Mouse (Mus musculus) MEL (cell line): ENCODE measurements at regions not wholly inside any gene's neighbourhood (a gene's known extent, or its start where the extent isn't known, plus 50 kb on each side); places are given as distances from the start of the nearest gene placed in this dataset.
A peak's percentile ranks its signal among the peaks of the same experiment; 100 is the strongest.

Experiments used
- DNase-seq: peaks from one replicate; pipeline ENCODE4 v3.0.0; 2011; ENCODE audit warnings: low read depth, low spot score
- H3K27ac ChIP-seq: 2 replicates; pipeline ENCODE4 v1.5.1; 2012; ENCODE audit warnings: low read depth, mild to moderate bottlenecking, control low read depth, low read length, moderate library complexity; ENCODE audit not compliant: control insufficient read depth
- H3K27me3 ChIP-seq, 2 experiments: fragments of 150-350 bp in 1 of 2; sonication (generic) in 1 of 2; 2 replicates each; pipeline ENCODE4 v1.6.1; 2012; ENCODE audit warnings: low read length in 2 of 2, mild to moderate bottlenecking in 2 of 2, improper control_type of control experiment in 1 of 2, moderate library complexity in 1 of 2; ENCODE audit not compliant: insufficient read depth in 2 of 2, control insufficient read depth in 1 of 2
- H3K36me3 ChIP-seq, 2 experiments: 2 replicates each; pipeline ENCODE4 v1.6.1; 2012 to 2014; ENCODE audit warnings: low read length in 2 of 2, improper control_type of control experiment in 1 of 2, inconsistent platforms in 1 of 2, mild to moderate bottlenecking in 1 of 2; ENCODE audit not compliant: insufficient read depth in 2 of 2, control insufficient read depth in 1 of 2
- H3K4me1 ChIP-seq, 2 experiments: fragments of 150-350 bp in 1 of 2; sonication (generic) in 1 of 2; 2 replicates each; pipeline ENCODE4 v1.6.1; 2012; ENCODE audit warnings: low read length in 2 of 2, improper control_type of control experiment in 1 of 2, mild to moderate bottlenecking in 1 of 2; ENCODE audit not compliant: insufficient read depth in 2 of 2, control insufficient read depth in 1 of 2
- H3K4me3 ChIP-seq, 2 experiments: fragments of 150-350 bp in 1 of 2; sonication (generic) in 1 of 2; 2 replicates each; pipeline ENCODE4 v1.5.1; 2012; ENCODE audit warnings: low read depth in 2 of 2, low read length in 2 of 2, mild to moderate bottlenecking in 2 of 2, moderate library complexity in 2 of 2, control low read depth in 1 of 2, improper control_type of control experiment in 1 of 2; ENCODE audit not compliant: control insufficient read depth in 1 of 2, insufficient read depth in 1 of 2
- H3K79me2 ChIP-seq: 2 replicates; pipeline ENCODE4 v1.6.1; 2012; ENCODE audit warnings: mild to moderate bottlenecking, low read length, moderate library complexity; ENCODE audit not compliant: control insufficient read depth, poor library complexity, insufficient read depth
- H3K9ac ChIP-seq: 2 replicates; pipeline ENCODE4 v1.6.1; 2012; ENCODE audit warnings: low read depth, mild to moderate bottlenecking, control low read depth, low read length, moderate library complexity; ENCODE audit not compliant: control insufficient read depth, poor library complexity, severe bottlenecking
- H3K9me3 ChIP-seq: fragments of 150-350 bp; sonication (generic); replicated peaks from 2 replicates; pipeline ENCODE4 v1.6.1; 2012; ENCODE audit warnings: mild to moderate bottlenecking, low read length, improper control_type of control experiment, moderate library complexity; ENCODE audit not compliant: insufficient read depth
- BHLHE40 ChIP-seq: IDR thresholded peaks from 2 replicates; pipeline ENCODE4 v1.6.1; 2012; ENCODE audit warnings: low read depth, mild to moderate bottlenecking, inconsistent platforms, low read length, improper control_type of control experiment, borderline replicate concordance
- CHD2 ChIP-seq: IDR thresholded peaks from 2 replicates; pipeline ENCODE4 v1.6.1; 2011; ENCODE audit warnings: low read length, improper control_type of control experiment
- E2F4 ChIP-seq: IDR thresholded peaks from 2 replicates; pipeline ENCODE4 v1.6.1; 2011; ENCODE audit warnings: low read depth, low read length, improper control_type of control experiment, borderline replicate concordance
- ELF1 ChIP-seq: IDR thresholded peaks from 2 replicates; pipeline ENCODE4 v1.6.1; 2014; ENCODE audit warnings: low read depth, mild to moderate bottlenecking, inconsistent platforms, low read length, improper control_type of control experiment, moderate library complexity
- EP300 ChIP-seq, 2 experiments: IDR thresholded peaks; 2 replicates each; pipeline ENCODE4 v1.6.1; 2011; ENCODE audit warnings: improper control_type of control experiment in 2 of 2, low read length in 2 of 2, low read depth in 1 of 2, mild to moderate bottlenecking in 1 of 2
- GABPA ChIP-seq: IDR thresholded peaks from 2 replicates; pipeline ENCODE4 v1.6.1; 2012; ENCODE audit warnings: low read depth, mild to moderate bottlenecking, inconsistent platforms, low read length, improper control_type of control experiment, moderate library complexity
- HCFC1 ChIP-seq: IDR thresholded peaks from 2 replicates; pipeline ENCODE4 v1.6.1; 2012; ENCODE audit warnings: low read depth, mild to moderate bottlenecking, inconsistent platforms, low read length, improper control_type of control experiment, moderate library complexity
- JUND ChIP-seq: IDR thresholded peaks from 2 replicates; pipeline ENCODE4 v1.6.1; 2011; ENCODE audit warnings: low read depth, mild to moderate bottlenecking, improper control_type of control experiment, low read length
- MAX ChIP-seq: IDR thresholded peaks from 2 replicates; pipeline ENCODE4 v1.6.1; 2011; ENCODE audit warnings: low read length, improper control_type of control experiment
- MXI1 ChIP-seq: IDR thresholded peaks from 2 replicates; pipeline ENCODE4 v1.6.1; 2011; ENCODE audit warnings: mild to moderate bottlenecking, low read depth, low read length, improper control_type of control experiment
- MYB ChIP-seq: IDR thresholded peaks from 2 replicates; pipeline ENCODE4 v1.6.1; 2011; ENCODE audit warnings: mild to moderate bottlenecking, low read depth, low read length, improper control_type of control experiment
- NRF1 ChIP-seq: IDR thresholded peaks from 2 replicates; pipeline ENCODE4 v1.6.1; 2014; ENCODE audit warnings: low read depth, mild to moderate bottlenecking, inconsistent platforms, low read length, improper control_type of control experiment, moderate library complexity; ENCODE audit not compliant: poor library complexity, insufficient read depth, severe bottlenecking
- POLR2AphosphoS2 ChIP-seq: IDR thresholded peaks from 2 replicates; pipeline ENCODE4 v1.6.1; 2011; ENCODE audit warnings: low read length, improper control_type of control experiment
- RAD21 ChIP-seq: IDR thresholded peaks from 2 replicates; pipeline ENCODE4 v1.6.1; 2011; ENCODE audit warnings: mild to moderate bottlenecking, low read depth, low read length, improper control_type of control experiment
- SIN3A ChIP-seq: IDR thresholded peaks from 2 replicates; pipeline ENCODE4 v1.6.1; 2012; ENCODE audit warnings: low read length, improper control_type of control experiment, inconsistent platforms
- SMC3 ChIP-seq: IDR thresholded peaks from 2 replicates; pipeline ENCODE4 v1.6.1; 2011; ENCODE audit warnings: low read depth, low read length, improper control_type of control experiment
- TAL1 ChIP-seq: IDR thresholded peaks from 2 replicates; pipeline ENCODE4 v1.6.1; 2012; ENCODE audit warnings: mild to moderate bottlenecking, inconsistent platforms, low read length, moderate library complexity, mixed read lengths
- TCF12 ChIP-seq: IDR thresholded peaks from 2 replicates; pipeline ENCODE4 v1.6.1; 2014; ENCODE audit warnings: low read depth, mild to moderate bottlenecking, inconsistent platforms, low read length, improper control_type of control experiment, moderate library complexity
- UBTF ChIP-seq: IDR thresholded peaks from 2 replicates; pipeline ENCODE4 v1.6.1; 2012; ENCODE audit warnings: low read depth, mild to moderate bottlenecking, inconsistent platforms, low read length, improper control_type of control experiment, moderate library complexity, borderline replicate concordance; ENCODE audit not compliant: insufficient read depth
- ZKSCAN1 ChIP-seq: IDR thresholded peaks from 2 replicates; pipeline ENCODE4 v1.6.1; 2012; ENCODE audit warnings: low read depth, mild to moderate bottlenecking, inconsistent platforms, low read length, improper control_type of control experiment, moderate library complexity

DNA sequence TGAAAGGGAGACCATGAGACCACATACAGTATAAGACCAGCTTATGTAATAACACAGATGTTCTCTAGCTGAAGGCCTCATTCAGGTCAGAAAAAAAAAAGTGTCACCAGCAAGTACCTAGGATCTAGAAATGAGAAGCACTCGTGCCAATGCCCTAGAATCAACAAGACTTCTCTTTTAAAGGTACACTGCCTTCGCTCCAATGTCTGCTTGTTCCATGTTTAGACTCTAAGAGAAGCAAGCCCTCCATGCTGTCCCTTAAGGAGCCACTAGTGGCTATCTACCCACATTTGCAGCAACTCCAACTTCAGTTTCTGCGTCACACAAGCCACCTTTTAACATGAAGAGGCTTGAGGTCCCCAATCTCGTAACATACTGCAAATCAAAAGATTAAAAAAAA, 185.4 kb upstream of the Mkln1 start:
- Histone ChIP-seq H3K36me3 (no peaks in the 10 kb centered on the region; a peak in 2 of 4 replicates), H3K27me3 (no peaks in the 10 kb centered on the region)
- TF ChIP-seq GABPA (no peak), MAX (no peak), ELF1 (no peak), CHD2 (no peak), JUND (no peak), POLR2AphosphoS2 (no peak), SMC3 (no peak), TCF12 (no peak), NRF1 (no peak), BHLHE40 (no peak), SIN3A (no peak), ZKSCAN1 (no peak), EP300 (IDR thresholded peaks at IDR 0.05; ENCODE audit: low read depth in 1 of 2, low read length in 2 of 2) (no peak), UBTF (no peak), HCFC1 (no peak), RAD21 (no peak), MYB (no peak)
- TF ChIP-seq, all 39 proteins: peak for 0

DNA sequence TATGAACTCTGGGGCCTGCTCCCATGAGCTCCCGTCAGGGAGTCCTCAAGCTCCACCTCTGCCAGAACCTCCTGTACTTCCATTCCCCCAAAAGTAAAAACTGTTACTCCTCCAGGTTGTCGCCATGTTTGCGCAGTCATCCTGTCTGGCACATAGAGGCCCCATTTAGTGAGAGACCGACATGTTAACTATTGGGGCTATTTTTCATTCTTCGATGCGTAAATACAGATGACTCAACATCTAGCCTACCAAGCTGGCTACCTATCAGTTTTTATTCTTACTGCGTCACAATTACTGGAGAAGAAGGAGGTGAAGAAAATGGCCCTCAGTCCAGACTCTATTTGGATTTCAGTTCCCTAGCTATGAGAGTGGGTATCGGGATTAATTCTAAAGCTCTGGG, 182.9 kb upstream of the Mkln1 start:
- H3K27ac ChIP-seq: no peak overlapping the region
- H3K79me2 ChIP-seq: peaks cover 9% of the 10 kb centered on the region
- no peaks in the 10 kb centered on the region for H3K27me3 ChIP-seq
- no peak for DNase-seq
- peak overlapping the region in 1 of 2 experiments; percentile 97; a peak in 2 of 4 replicates for H3K4me3 ChIP-seq
- peaks cover 0 to 7% of the 10 kb centered on the region in 2 experiments; a peak in 2 of 4 replicates for H3K36me3 ChIP-seq
- H3K4me1 ChIP-seq: peaks cover 0 to 15% of the 10 kb centered on the region in 2 experiments; a peak in 3 of 4 replicates
- H3K9me3 ChIP-seq: no peaks in the 10 kb centered on the region
- TF ChIP-seq TAL1 (no peak), MXI1 (no peak), NRF1 (no peak), BHLHE40 (no peak), JUND (no peak), E2F4 (no peak), MYB (no peak), ELF1 (no peak), POLR2AphosphoS2 (no peak)
- no peak overlapping the region; the same call in 1 of the 2 replicates for H3K9ac ChIP-seq

More for the DNA sequence above, 185.4 kb upstream of the Mkln1 start:
- H3K4me3 ChIP-seq: no peak overlapping the region
- no peak overlapping the region for H3K27ac ChIP-seq
- DNase-seq: peak; percentile 14
- no peaks in the 10 kb centered on the region for H3K9me3 ChIP-seq
- H3K79me2 ChIP-seq: peaks cover 9% of the 10 kb centered on the region
- no peak overlapping the region for H3K9ac ChIP-seq
- H3K4me1 ChIP-seq: peaks cover 0 to 2% of the 10 kb centered on the region in 2 experiments; a peak in 1 of 4 replicates
